8 mouse cellular contexts compared by ENCODE assay signal in the genomic region with DNA sequence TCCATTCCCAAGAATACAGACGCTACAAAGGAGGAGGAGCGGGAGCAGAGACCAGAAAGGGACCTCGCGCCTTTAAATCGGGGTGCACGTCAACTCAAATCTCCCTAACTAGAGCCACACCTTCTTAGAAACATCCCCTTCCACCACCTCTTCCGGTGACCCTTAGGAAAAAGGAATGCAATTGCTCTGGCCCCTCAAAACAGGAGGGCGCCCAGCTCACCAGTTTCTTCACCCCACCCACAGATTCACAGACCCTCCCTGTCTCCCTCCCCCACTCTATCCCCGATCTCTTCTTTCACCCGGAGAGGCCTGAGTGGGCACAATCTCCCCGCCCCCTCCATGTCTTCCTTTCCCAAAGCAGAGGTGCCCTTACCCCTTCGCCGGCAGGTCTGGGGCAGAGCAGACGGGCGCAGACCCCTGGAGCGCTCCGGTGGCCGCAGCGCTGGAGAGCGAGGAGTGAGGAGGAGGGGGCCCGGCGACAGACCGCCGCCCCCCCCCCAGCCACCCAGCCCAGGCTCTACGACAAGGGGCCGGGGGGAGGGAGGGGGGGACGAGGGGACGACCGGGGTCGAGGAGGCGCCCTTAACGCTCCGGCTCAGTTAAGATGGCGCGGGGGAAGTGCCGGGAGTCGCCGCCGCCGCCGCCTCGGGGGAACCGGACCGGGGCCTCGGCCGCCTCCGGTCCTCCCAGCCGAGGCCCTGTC. TPM values are rescaled to one million over a fixed set of nuclear protein-coding genes. Genes with fewer than 3 reads are reported as not detected.
DNase-seq lines count a peak whose midpoint lies in the region; ATAC-seq and TF ChIP-seq lines count a peak whose summit lies in the region.

No protein-coding gene starts in this region.

- H3K27ac ChIP-seq in embryonic facial prominence, embryonic 14.5 days (replicated peaks; ENCODE audit: low read depth, low read length) = peak overlapping the region; percentile 97
- H3K27ac ChIP-seq in heart, embryonic 11.5 days (ENCODE audit: low read depth, low read length) = peak overlapping the region; percentile 96
- peak overlapping the region; percentile 95 for H3K27ac ChIP-seq in kidney, embryonic 15.5 days
- H3K27ac ChIP-seq in liver, embryonic 16.5 days (ENCODE audit: low read length) = peak overlapping the region; percentile 95
- peak overlapping the region; percentile 96 for H3K27ac ChIP-seq in neural tube, embryonic 11.5 days (ENCODE audit: low read depth, low read length)
- H3K27ac ChIP-seq in testis, adult 2 months (ENCODE audit: control insufficient read depth, insufficient read depth, low read depth, low read length) = peak overlapping the region; percentile 98

- peak overlapping the region; percentile 97 for H3K4me3 ChIP-seq in embryonic facial prominence, embryonic 14.5 days (ENCODE audit: low read depth, low read length)
- peak overlapping the region; percentile 97 for H3K4me3 ChIP-seq in heart, embryonic 11.5 days (ENCODE audit: low read depth, low read length)
- peak overlapping the region; percentile 98 for H3K4me3 ChIP-seq in kidney, embryonic 15.5 days (replicated peaks)
- H3K4me3 ChIP-seq in liver, embryonic 16.5 days (ENCODE audit: low read depth, low read length) = peak overlapping the region; percentile 100
- peak overlapping the region; percentile 76 for H3K4me3 ChIP-seq in neural tube, embryonic 11.5 days (ENCODE audit: low read depth, low read length)
- peak overlapping the region; percentile 98 for H3K4me3 ChIP-seq in testis, adult 2 months (ENCODE audit: control insufficient read depth, low read depth, low read length)

- H3K27me3 ChIP-seq in embryonic facial prominence, embryonic 14.5 days (replicated peaks; ENCODE audit: control insufficient read depth, insufficient read depth, low read length) = no peaks in the 10 kb centered on the region
- no peaks in the 10 kb centered on the region for H3K27me3 ChIP-seq in heart, embryonic 11.5 days (ENCODE audit: control insufficient read depth, insufficient read depth, low read length)
- no peaks in the 10 kb centered on the region for H3K27me3 ChIP-seq in kidney, embryonic 15.5 days
- no peaks in the 10 kb centered on the region for H3K27me3 ChIP-seq in liver, embryonic 16.5 days (ENCODE audit: control insufficient read depth, insufficient read depth, low read depth, low read length)
- no peaks in the 10 kb centered on the region for H3K27me3 ChIP-seq in neural tube, embryonic 11.5 days (ENCODE audit: control insufficient read depth, insufficient read depth, low read length)
- H3K27me3 ChIP-seq in testis, adult 2 months (ENCODE audit: control insufficient read depth, insufficient read depth, low read length) = no peaks in the 10 kb centered on the region

- H3K9me3 ChIP-seq in embryonic facial prominence, embryonic 14.5 days (ENCODE audit: control insufficient read depth, low read length) = no peaks in the 10 kb centered on the region
- no peaks in the 10 kb centered on the region for H3K9me3 ChIP-seq in heart, embryonic 11.5 days (replicated peaks; ENCODE audit: control insufficient read depth, low read length)
- no peaks in the 10 kb centered on the region for H3K9me3 ChIP-seq in kidney, embryonic 15.5 days (replicated peaks)
- H3K9me3 ChIP-seq in liver, embryonic 16.5 days (replicated peaks; ENCODE audit: control insufficient read depth, low read length) = no peaks in the 10 kb centered on the region
- no peaks in the 10 kb centered on the region for H3K9me3 ChIP-seq in neural tube, embryonic 11.5 days (ENCODE audit: control insufficient read depth, low read length)

- peak; percentile 37 for ATAC-seq in CD4-positive, CD25-positive, alpha-beta regulatory T cell, adult 4 months
- ATAC-seq in embryonic facial prominence, embryonic 14.5 days (ENCODE audit: low read depth) = peak; percentile 62
- peak; percentile 24 for ATAC-seq in heart, embryonic 11.5 days (replicated peaks; ENCODE audit: insufficient number of reproducible peaks, low FRiP score, low TSS enrichment)
- peak; percentile 73 for ATAC-seq in kidney, embryonic 15.5 days (replicated peaks; ENCODE audit: low FRiP score)
- peak; percentile 35 for ATAC-seq in liver, embryonic 16.5 days (ENCODE audit: low read depth)
- ATAC-seq in neural tube, embryonic 11.5 days (ENCODE audit: insufficient read depth, low FRiP score, low TSS enrichment) = peak; percentile 49; the same call in 1 of the 2 replicates

- no peak for TF ChIP-seq CTCF in testis, adult 2 months (IDR thresholded peaks at IDR 0.05; ENCODE audit: control insufficient read depth, insufficient read depth, insufficient replicate concordance, low read depth, low read length)

- 0 out of 2 replicates have a peak, but pooled peaks cover 9% of the 10 kb centered on the region for H3K36me3 ChIP-seq in embryonic facial prominence, embryonic 14.5 days (ENCODE audit: control insufficient read depth, insufficient read depth, low read length)
- no peaks in the 10 kb centered on the region for H3K36me3 ChIP-seq in heart, embryonic 11.5 days (ENCODE audit: control insufficient read depth, insufficient read depth, low read length)
- H3K36me3 ChIP-seq in kidney, embryonic 15.5 days = peaks cover 15% of the 10 kb centered on the region; the same call in 1 of the 2 replicates
- no peaks in the 10 kb centered on the region for H3K36me3 ChIP-seq in liver, embryonic 16.5 days (ENCODE audit: control insufficient read depth, insufficient read depth)
- no peaks in the 10 kb centered on the region for H3K36me3 ChIP-seq in neural tube, embryonic 11.5 days (ENCODE audit: control insufficient read depth, insufficient read depth, low read length)
- no peaks in the 10 kb centered on the region for H3K36me3 ChIP-seq in testis, adult 2 months (ENCODE audit: control insufficient read depth, insufficient read depth, low read length)

- peak overlapping the region; percentile 86 for H3K4me2 ChIP-seq in embryonic facial prominence, embryonic 14.5 days (ENCODE audit: low read depth, low read length)
- H3K4me2 ChIP-seq in heart, embryonic 11.5 days = peak overlapping the region; percentile 89
- peak overlapping the region; percentile 74 for H3K4me2 ChIP-seq in kidney, embryonic 15.5 days
- H3K4me2 ChIP-seq in liver, embryonic 16.5 days (ENCODE audit: low read depth, low read length) = peak overlapping the region; percentile 94
- peak overlapping the region; percentile 70 for H3K4me2 ChIP-seq in neural tube, embryonic 11.5 days (ENCODE audit: low read depth)

- peaks cover 10% of the 10 kb centered on the region for H3K4me1 ChIP-seq in embryonic facial prominence, embryonic 14.5 days (ENCODE audit: control insufficient read depth, insufficient read depth, low read length)
- H3K4me1 ChIP-seq in heart, embryonic 11.5 days (ENCODE audit: control insufficient read depth, insufficient read depth, low read length) = peaks cover 3% of the 10 kb centered on the region; the same call in 1 of the 2 replicates
- H3K4me1 ChIP-seq in kidney, embryonic 15.5 days = peaks cover 28% of the 10 kb centered on the region
- H3K4me1 ChIP-seq in liver, embryonic 16.5 days (ENCODE audit: control insufficient read depth, low read depth, low read length) = peaks cover 23% of the 10 kb centered on the region
- peaks cover 6% of the 10 kb centered on the region; the same call in 1 of the 2 replicates for H3K4me1 ChIP-seq in neural tube, embryonic 11.5 days (ENCODE audit: control insufficient read depth, insufficient read depth, low read length)
- H3K4me1 ChIP-seq in testis, adult 2 months (ENCODE audit: control insufficient read depth, insufficient read depth, low read length) = peaks cover 5% of the 10 kb centered on the region

- under 1% methylated on average over 13 of the region's 48 CpGs for WGBS in embryonic facial prominence, embryonic 14.5 days
- under 1% methylated on average over 46 of the region's 48 CpGs for WGBS in heart, embryonic 11.5 days (ENCODE audit: insufficient replicate concordance)
- WGBS in kidney, embryonic 15.5 days = under 1% methylated on average over 47 of the region's 48 CpGs
- under 1% methylated on average over 42 of the region's 48 CpGs for WGBS in liver, embryonic 16.5 days (ENCODE audit: insufficient replicate concordance)
- WGBS in neural tube, embryonic 11.5 days = under 1% methylated on average over 30 of the region's 48 CpGs

- DNase-seq in adrenal gland, postnatal 4 days (ENCODE audit: low spot score in 2 of 2) = peak; percentile 9 to 21
- peak; percentile 60 for DNase-seq in embryonic facial prominence, embryonic 14.5 days (ENCODE audit: low spot score)
- DNase-seq in neural tube, embryonic 11.5 days (ENCODE audit: low spot score) = peak; percentile 53

- peak overlapping the region; percentile 100 for H3K9ac ChIP-seq in embryonic facial prominence, embryonic 14.5 days (ENCODE audit: low read depth, low read length)
- H3K9ac ChIP-seq in heart, embryonic 11.5 days (ENCODE audit: low read depth, low read length) = peak overlapping the region; percentile 98
- H3K9ac ChIP-seq in kidney, embryonic 15.5 days = peak overlapping the region; percentile 100
- peak overlapping the region; percentile 100 for H3K9ac ChIP-seq in liver, embryonic 16.5 days (ENCODE audit: low read depth, low read length)
- H3K9ac ChIP-seq in neural tube, embryonic 11.5 days (ENCODE audit: low read length) = peak overlapping the region; percentile 99

- no peak for TF ChIP-seq POLR2A in testis, adult 2 months (IDR thresholded peaks at IDR 0.05; ENCODE audit: control insufficient read depth, low read depth, low read length)

RNA-seq across cellular contexts. Expression of gene Taok1, which starts 0.6 kb away (rescaled TPM):
- 10 to 100 TPM; 17.3 to 23.1 TPM for polyA plus RNA-seq in CD4-positive, CD25-positive, alpha-beta regulatory T cell, adult 4 months (2017; shearing (Covaris generic))
- 10 to 100 TPM; 56.7 to 59.7 TPM for total RNA-seq in adrenal gland, postnatal 4 days (2021)
- 19.1 and 19.6 TPM in 2 replicates for polyA plus RNA-seq in embryonic facial prominence, embryonic 14.5 days (2014; fragmentation: Nextera tagmentation; extraction: Ambion mirVana)
- polyA plus RNA-seq in heart, embryonic 11.5 days (2014; fragmentation: Nextera tagmentation; extraction: Ambion mirVana) = 14.2 and 17.8 TPM in 2 replicates
- polyA plus RNA-seq in kidney, embryonic 15.5 days (2015; fragmentation: Nextera tagmentation; extraction: Ambion mirVana) = 15.5 and 15.9 TPM in 2 replicates
- 3.6 TPM in 2 replicates for polyA plus RNA-seq in liver, embryonic 16.5 days (2015; fragmentation: Nextera tagmentation; extraction: Ambion mirVana)
- 18.4 and 18.6 TPM in 2 replicates for polyA plus RNA-seq in neural tube, embryonic 11.5 days (2014; fragmentation: Nextera tagmentation; extraction: Ambion mirVana)
- polyA plus RNA-seq in testis, adult 2 months (2012; rRNA removed) = 4.5 and 5.8 TPM in 2 replicates

Comparison
In these comparisons a context has a peak if more than half of its experiments do, and no peak if none do; other contexts are left out.
1. Peak in every context shown above with its lines: DNase-seq, ATAC-seq, H3K4me3 ChIP-seq and H3K27ac ChIP-seq.